Mouse (Mus musculus) liver, adult 10 weeks (tissue): ENCODE measurements around the gene Jam3. TPM values are rescaled to one million over a fixed set of nuclear protein-coding genes. Genes with fewer than 3 reads are reported as not detected.

Source experiments
- polyA plus RNA-seq: library from polyadenylated mRNA; stranded (reverse); fragments of 350-450 nt; fragmentation: Illumina TruSeq; extraction: RNeasy Lipid Tissue Mini Kit (QIAGEN cat#74804); gene quantifications from one replicate; pipeline ENCODE4 v1.2.3, GENCODE M21; 2014; ENCODE audit warnings: low read depth, low replicate concordance

Jam3 gene
- polyA plus RNA-seq: 1.0 TPM

GRCm38 (mm10) chr9:27154763-27155530 is at the start of gene Jam3:
Gene Jam3, minus strand, starts transcription at chr9:27155421.

Other genes with a start within 250 kb of the Jam3 start
- not detected for gene Gm1110, start 232.3 kb downstream of the Jam3 start, polyA plus RNA-seq
- gene Acad8, start 155.9 kb downstream of the Jam3 start, polyA plus RNA-seq: 36.3 TPM
- 34.1 TPM for gene Thyn1, start 155.7 kb downstream of the Jam3 start, polyA plus RNA-seq
- gene Vps26b, start 125.4 kb downstream of the Jam3 start, polyA plus RNA-seq: 15.6 TPM
- 8.8 TPM for gene Ncapd3, start 125.2 kb downstream of the Jam3 start, polyA plus RNA-seq
- gene Igsf9b, start 143.8 kb upstream of the Jam3 start, polyA plus RNA-seq: not detected
- gene Spata19, start 241.4 kb upstream of the Jam3 start, polyA plus RNA-seq: not detected